Mouse (Mus musculus): Measurements from ENCODE around the gene Gm20696.

GRCm38 (mm10) chr6:99604758-99605157 is 61.8 kb downstream of the Gm20696 start:
- TF ChIP-seq POLR2A (IDR thresholded peaks at IDR 0.05; ENCODE audit: insufficient read depth, low read length), result no peak
- TF ChIP-seq CTCF (IDR thresholded peaks at IDR 0.05; ENCODE audit: low read depth, low read length), result no peak

Measured in ES-Bruce4 (cell line).